Mouse (Mus musculus) urinary bladder, postnatal 25 days (tissue): ENCODE measurements around the gene Itpkc.

Experiments used
- DNase-seq: peaks from one replicate; pipeline ENCODE4 v3.0.0; 2022; ENCODE audit warnings: low spot score

Gene Itpkc

GRCm38 (mm10) chr7:27192434-27192833, 36.0 kb downstream of the Itpkc start:
- DNase-seq: no peak

GRCm38 (mm10) chr7:27189271-27189931, 39.1 kb downstream of the Itpkc start:
- DNase-seq: no peak

DNA sequence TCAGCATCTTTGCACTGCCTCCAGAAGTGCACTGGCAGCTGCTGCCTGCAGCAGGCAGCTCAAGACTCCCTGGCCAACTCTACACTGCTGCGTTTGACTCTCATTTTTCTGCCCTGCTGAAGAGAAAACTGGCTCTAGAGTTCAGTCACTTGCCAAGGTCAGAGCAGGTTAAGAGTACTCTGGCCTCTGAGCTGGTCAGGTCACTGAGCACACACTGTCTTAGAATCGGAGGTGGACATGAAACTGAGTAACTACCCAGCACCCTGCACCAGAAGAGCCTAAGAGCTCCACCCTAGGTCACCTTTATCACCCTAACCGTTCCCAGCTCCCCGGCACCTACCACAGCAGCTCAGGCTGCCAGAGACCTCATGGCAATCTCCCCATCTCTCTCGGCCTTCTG, 42.5 kb downstream of the Itpkc start:
- no peak for DNase-seq

GRCm38 (mm10) chr7:27184964-27185363, 43.5 kb downstream of the Itpkc start:
- no peak for DNase-seq

DNA sequence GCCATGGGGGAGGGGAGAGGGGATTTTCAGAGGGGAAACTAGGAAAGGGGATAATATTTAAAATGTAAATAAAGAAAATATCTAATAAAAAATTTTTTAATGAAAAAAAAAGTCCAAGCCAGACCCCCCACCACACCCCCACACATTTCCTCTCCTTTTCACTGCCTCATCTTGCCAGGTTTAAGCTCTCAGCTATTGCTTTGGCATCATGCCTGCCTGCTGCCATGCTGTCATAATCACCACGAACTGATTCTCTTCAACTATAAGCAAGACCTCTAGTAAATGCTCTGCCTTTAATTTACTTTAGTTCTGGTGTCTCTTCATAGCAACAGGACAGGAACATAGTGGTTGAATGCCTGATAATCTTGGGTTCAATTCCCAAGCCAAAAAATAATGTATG, 46.0 kb downstream of the Itpkc start:
- no peak for DNase-seq

- DNase-seq: no peak
Observed at GRCm38 (mm10) chr7:27180837-27181695, 47.4 kb downstream of the Itpkc start, which contains the start of the genes Gm21983 and Mia. Gene Gm21983, minus strand, starts transcription at chr7:27181086. Gene Mia, minus strand, starts transcription at chr7:27181157.

DNA sequence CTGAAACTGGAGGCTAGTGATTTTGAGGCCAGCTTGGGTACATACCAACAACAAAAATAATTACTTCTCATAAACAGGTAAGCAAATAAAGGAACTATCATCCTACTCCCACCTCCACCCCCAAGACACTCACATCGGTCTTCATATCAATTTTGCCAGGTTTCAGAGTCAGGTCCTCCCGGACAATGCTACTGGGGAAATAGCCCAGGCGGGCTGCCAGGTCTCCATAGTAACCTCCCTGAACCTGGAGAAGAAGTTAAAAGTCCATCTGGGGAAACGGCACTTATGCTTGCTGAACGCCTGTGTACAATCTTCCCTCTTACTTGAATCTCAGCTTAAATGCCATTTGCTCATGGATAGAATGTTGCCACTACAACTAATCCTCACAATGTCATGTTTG, 48.4 kb downstream of the Itpkc start:
- no peak for DNase-seq

DNA sequence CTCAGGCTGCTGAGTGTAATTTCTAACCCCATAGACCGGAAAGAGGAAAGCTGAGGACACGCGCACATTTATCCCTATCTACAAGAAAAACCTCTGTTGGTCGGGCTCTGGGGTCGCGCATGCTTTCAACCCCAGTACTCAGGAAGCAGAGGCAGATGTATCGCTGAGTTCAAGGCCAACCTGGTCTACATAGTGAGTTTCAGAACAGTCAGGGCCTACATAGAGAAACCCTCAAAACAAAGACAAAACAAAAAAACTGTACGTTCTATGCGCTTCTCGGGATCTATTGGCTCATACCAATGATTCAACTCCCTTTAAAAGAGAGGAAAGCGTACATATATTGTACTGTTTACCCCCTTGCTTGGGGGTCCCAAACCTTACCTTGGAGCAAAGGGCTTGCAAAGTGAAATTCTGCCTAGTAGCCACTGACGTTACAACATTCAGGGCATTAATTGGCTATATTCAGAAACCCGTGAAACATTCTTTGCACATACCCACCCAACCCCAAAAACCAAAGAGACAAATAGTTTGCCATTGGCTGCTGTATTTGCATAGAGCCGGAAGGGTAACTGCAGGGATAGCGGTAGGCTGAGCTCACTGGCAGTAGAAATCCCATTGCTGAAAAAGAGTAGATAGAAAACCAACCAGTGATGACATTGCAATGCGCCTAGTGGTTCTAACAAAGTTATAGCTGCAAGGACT, 49.1 kb downstream of the Itpkc start:
- DNase-seq: no peak

GRCm38 (mm10) chr7:27178324-27179216, 49.9 kb downstream of the Itpkc start, which contains the start of gene Rab4b:
Gene Rab4b, minus strand, starts transcription at chr7:27178896.
- DNase-seq: peak; percentile 94

GRCm38 (mm10) chr7:27177942-27178323, 50.5 kb downstream of the Itpkc start:
- no peak for DNase-seq

- no peak for DNase-seq
Observed at GRCm38 (mm10) chr7:27174896-27175295, 53.6 kb downstream of the Itpkc start.

DNA sequence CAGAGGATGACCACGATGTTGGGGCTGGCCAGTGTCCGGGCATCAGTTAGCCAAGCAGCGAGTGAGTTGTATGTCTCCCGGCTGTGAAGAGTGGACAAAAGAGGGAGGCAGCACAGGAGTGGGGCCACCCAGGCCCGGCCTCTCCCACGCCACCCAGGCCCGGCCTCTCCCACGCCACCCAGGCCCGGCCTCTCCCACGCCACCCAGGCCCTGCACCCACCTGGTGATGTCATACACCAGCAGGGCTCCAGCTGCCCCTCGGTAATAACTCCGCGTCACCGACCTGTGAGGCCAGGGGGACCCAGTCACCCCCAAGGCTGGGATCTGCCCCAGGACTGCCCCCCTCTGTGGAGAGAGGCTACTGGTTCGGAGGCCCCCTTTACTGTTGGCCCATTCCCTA, 54.0 kb downstream of the Itpkc start:
- no peak for DNase-seq

DNA sequence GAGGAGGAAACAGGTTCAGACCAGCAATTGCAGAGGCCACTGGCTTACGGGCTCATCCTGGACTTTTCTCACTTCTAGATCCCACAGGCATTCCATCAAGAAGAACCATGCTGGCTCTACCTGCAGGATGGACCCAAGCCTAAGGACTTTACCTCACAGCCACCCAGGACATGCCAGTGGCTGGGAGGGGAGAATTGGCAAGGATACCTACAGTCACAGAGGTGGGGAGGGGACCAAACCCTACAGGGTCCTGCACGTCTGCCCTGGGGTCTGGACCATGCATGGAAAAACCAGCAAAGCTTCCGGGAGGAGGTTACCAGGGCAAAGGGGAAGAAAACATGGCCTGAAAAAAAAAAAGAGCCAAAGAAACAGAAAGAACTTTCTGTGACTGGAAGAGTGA, 57.5 kb downstream of the Itpkc start:
- no peak for DNase-seq

DNA sequence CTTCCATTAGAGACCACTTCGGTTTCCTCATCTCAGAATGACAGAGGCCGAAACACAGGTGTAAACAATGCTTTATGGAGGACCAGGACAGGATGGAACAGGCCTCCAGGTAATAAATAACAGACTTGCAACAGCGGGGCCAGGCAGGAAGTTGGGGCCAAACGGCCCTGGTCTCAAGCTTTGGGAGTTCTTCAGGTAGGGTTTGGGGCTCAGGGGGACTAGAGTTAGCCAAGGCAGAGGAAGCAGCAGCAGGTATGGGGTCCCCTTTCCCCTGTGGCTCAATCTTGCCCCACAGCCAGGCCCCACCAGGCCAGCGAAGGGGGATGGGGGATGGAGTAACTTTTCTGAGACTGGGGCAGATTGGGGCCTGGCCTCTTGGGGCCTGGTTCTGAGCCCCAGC, 60.1 kb downstream of the Itpkc start:
- no peak for DNase-seq

GRCm38 (mm10) chr7:27167475-27168094, 60.9 kb downstream of the Itpkc start:
- no peak for DNase-seq

GRCm38 (mm10) chr7:27166614-27167474, 61.6 kb downstream of the Itpkc start, which contains the start of gene Egln2:
Gene Egln2, minus strand, starts transcription at chr7:27166802.
- peak; percentile 94 for DNase-seq

DNA sequence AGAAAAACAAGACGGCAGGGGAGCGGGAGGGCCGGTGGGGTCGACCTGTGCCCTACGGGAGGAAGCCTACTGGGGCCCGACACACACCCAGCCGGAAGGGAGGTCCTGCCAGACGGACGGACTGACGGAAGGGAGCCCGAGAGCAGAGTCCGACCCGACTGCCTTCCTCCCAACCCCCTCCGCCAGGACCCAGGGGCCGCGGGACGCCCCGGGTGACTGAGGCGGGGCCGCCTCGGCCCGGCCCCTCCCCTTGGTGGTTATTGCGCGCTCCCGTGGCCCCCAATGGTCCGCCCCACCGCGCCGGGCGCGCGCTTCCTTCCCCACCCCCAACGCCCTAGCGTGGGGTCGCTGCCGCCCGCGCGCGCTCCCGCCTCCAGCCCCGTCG, 62.2 kb downstream of the Itpkc start:
- peak; percentile 80 for DNase-seq

GRCm38 (mm10) chr7:27165696-27166095, 62.8 kb downstream of the Itpkc start:
- DNase-seq: no peak

DNA sequence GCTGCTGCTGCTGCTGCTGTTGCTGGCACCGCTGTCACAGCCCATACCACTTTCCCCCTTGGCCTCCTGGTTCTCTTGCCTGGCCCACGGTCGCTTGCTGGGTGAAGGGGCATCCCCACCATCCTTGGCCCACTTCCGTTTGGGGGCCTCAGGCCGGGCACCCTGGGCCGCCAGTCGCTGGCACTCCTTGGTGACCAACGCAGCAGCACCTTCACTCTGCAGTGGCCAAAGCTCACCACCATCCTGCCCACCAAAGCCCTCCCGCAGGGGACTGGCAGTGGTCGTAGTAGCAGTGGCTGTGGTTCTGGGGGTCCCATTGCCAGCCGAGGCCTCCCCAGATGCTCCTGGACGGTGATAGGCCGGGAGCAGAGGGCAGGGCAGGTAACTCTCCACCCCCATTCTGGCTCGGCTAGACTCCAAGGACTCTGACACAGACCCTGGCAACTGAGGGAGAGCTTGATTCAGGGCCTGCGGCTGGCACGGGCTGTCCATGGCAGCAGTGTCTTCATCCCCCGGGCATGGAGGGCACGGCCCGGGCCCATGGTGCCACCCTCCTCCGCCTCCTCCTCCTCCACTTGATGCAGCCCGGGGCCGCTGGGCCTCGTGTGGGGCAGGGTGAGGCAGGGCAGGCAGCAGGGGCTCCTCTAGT, 63.3 kb downstream of the Itpkc start:
- DNase-seq: no peak
